Comparison of ENCODE assay signal across 1 mouse cellular context in genomic region chr7:19201660-19202059, GRCm38 (mm10).
TF ChIP-seq lines count a peak whose summit lies in the region.

No protein-coding gene starts in this region.

TF ChIP-seq in CH12.LX, 34 proteins besides CTCF, POLR2A, EP300 and RAD21:
- TF ChIP-seq MAFK (IDR thresholded peaks at IDR 0.05; ENCODE audit: insufficient replicate concordance, low read length): no peak
- no peak for TF ChIP-seq ZNF384 (IDR thresholded peaks at IDR 0.05; ENCODE audit: low read depth, low read length)
- TF ChIP-seq MAX (IDR thresholded peaks at IDR 0.05; ENCODE audit: low read length): no peak
- no peak for TF ChIP-seq GABPA (IDR thresholded peaks at IDR 0.05; ENCODE audit: insufficient replicate concordance, low read depth, low read length)
- 0 out of 2 replicates have a peak, but pooled peaks have one; percentile 43 for TF ChIP-seq CHD2 (IDR thresholded peaks at IDR 0.05; ENCODE audit: low read length)
TF ChIP-seq in CH12.LX: peak in this region for 1.
